Mouse (Mus musculus) stomach, embryonic 16.5 days (tissue): ENCODE measurements around the gene Ano6. TPM values are rescaled to one million over a fixed set of nuclear protein-coding genes. Genes with fewer than 3 reads are reported as not detected.

Experiments
- ATAC-seq: fragments of 200-750 bp; cut with Nextera tagmentation; 2 replicates; pipeline ENCODE4 v1.8.0; 2017; ENCODE audit warnings: moderate number of reproducible peaks, moderate TSS enrichment; ENCODE audit not compliant: insufficient read depth, low FRiP score
- H3K27ac ChIP-seq: fragments of 300-500 bp; sonication (generic); 2 replicates; pipeline ENCODE4 v1.5.1; 2014; ENCODE audit warnings: low read length
- H3K27me3 ChIP-seq: fragments of 300-500 bp; sonication (generic); 2 replicates; pipeline ENCODE4 v1.6.1; 2014; ENCODE audit warnings: low read length, control low read depth, mixed read lengths; ENCODE audit not compliant: control insufficient read depth, insufficient read depth
- H3K36me3 ChIP-seq: fragments of 300-500 bp; sonication (generic); 2 replicates; pipeline ENCODE4 v1.6.1; 2014; ENCODE audit warnings: low read length; ENCODE audit not compliant: control insufficient read depth, insufficient read depth
- H3K4me1 ChIP-seq: fragments of 300-500 bp; sonication (generic); 2 replicates; pipeline ENCODE4 v1.6.1; 2014; ENCODE audit warnings: low read length, control low read depth, mixed read lengths; ENCODE audit not compliant: control insufficient read depth, insufficient read depth
- H3K4me2 ChIP-seq: fragments of 300-500 bp; sonication (generic); 2 replicates; pipeline ENCODE4 v1.6.1; 2014; ENCODE audit warnings: low read depth, low read length, mixed read lengths
- H3K4me3 ChIP-seq: fragments of 300-500 bp; sonication (generic); replicated peaks from 2 replicates; pipeline ENCODE4 v1.5.1; 2014; ENCODE audit warnings: mild to moderate bottlenecking, low read length
- H3K9ac ChIP-seq: fragments of 300-500 bp; sonication (generic); 2 replicates; pipeline ENCODE4 v1.6.1; 2014; ENCODE audit warnings: low read length
- H3K9me3 ChIP-seq: fragments of 300-500 bp; sonication (generic); replicated peaks from 2 replicates; pipeline ENCODE4 v1.6.1; 2016; ENCODE audit warnings: low read length, control low read depth; ENCODE audit not compliant: control insufficient read depth
- WGBS: fragments of 180-500 bp; shearing (Covaris S2); extraction: QIAGEN DNeasy Blood & Tissue Kit; methylation state at CpG from one replicate; pipeline ENCODE4 v1.1.7; 2014; 5-methylcytosine and 5-hydroxymethylcytosine counted together
- polyA plus RNA-seq: library from polyadenylated mRNA; unstranded; fragments of >200 nt; fragmentation: Nextera tagmentation; extraction: Ambion mirVana; gene quantifications from 2 replicates; pipeline ENCODE4 v1.2.1, GENCODE M21; 2015

Ano6 gene
- polyA plus RNA-seq, 1 experiment from 2014 or later = 41.8 TPM

DNA sequence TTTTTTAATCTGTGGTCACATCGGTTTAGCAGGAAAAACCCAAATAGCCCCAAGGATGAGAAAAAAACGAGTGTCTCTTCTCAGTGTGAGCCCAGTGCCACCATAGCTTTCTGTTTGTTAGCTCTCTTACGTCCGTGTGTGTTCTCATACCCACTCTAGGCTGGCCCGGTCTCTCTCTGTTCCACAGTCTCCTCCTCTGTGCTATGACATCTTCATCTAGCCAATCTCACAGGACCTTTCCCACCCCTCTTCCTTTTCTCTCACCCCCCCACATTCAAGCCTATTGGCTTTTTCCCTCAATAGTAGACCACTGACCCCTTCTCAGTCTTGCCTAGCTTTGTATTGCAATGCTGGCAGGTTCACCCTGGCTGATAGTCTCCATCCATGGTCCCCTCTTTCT lies 179.5 kb downstream of the Ano6 start:
- Histone ChIP-seq H3K4me1 (no peaks in the 10 kb centered on the region), H3K4me2 (no peak overlapping the region), H3K36me3 (peaks cover 6% of the 10 kb centered on the region), H3K9me3 (no peaks in the 10 kb centered on the region), H3K9ac (no peak overlapping the region), H3K27ac (no peak overlapping the region), H3K4me3 (no peak overlapping the region), H3K27me3 (no peaks in the 10 kb centered on the region)
- no peak for ATAC-seq
- WGBS = 85% methylated on average over 5 of the region's 5 CpGs

DNA sequence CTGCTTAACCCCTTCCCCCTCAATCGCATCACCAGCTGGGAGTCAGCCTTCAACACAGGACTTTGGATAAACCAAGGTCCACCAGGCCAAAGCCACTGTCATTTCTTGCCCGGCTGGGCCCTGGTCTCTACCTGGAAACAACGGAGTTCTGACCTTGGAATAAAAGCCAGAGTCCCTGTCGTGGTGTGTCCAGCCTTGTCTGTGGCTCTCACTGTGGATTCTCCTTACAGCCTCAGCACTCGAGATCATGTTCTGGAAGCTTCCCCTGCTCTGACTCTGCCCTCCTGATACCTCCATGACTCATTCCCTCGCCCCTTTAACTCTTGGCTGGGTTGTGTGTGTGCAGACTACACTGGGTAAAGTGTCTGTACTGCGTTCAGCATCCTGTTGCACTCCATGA lies 180.0 kb downstream of the Ano6 start:
- no peak overlapping the region for H3K4me2 ChIP-seq
- no peaks in the 10 kb centered on the region for H3K4me1 ChIP-seq
- no peaks in the 10 kb centered on the region for H3K27me3 ChIP-seq
- 92% methylated on average over 7 of the region's 7 CpGs for WGBS
- no peaks in the 10 kb centered on the region for H3K9me3 ChIP-seq
- no peak overlapping the region for H3K4me3 ChIP-seq
- H3K27ac ChIP-seq = no peak overlapping the region
- no peak for ATAC-seq
- no peak overlapping the region for H3K9ac ChIP-seq
- peaks cover 6% of the 10 kb centered on the region for H3K36me3 ChIP-seq

DNA sequence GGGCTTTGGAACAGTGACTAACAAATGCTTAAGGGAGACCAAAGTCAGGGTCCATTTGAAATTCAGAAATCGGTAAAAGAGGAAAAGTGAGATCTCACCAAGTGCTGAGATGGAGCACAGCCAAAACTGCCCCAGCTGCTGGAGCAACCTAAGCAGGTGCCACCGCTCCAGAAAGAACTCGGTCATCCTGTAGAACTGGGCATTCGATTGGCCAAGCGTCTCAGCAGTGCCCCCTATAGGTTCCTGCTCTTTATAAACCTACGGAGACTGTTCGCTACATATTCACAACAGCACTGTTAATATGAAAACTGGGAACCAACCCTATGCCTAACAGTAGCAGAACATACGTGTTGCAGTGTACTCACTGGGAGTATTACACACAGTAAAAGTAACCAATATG lies 180.7 kb downstream of the Ano6 start:
- Histone ChIP-seq H3K36me3 (peaks cover 6% of the 10 kb centered on the region), H3K4me3 (no peak overlapping the region), H3K27me3 (no peaks in the 10 kb centered on the region), H3K27ac (no peak overlapping the region), H3K9me3 (no peaks in the 10 kb centered on the region), H3K4me1 (no peaks in the 10 kb centered on the region), H3K9ac (no peak overlapping the region), H3K4me2 (no peak overlapping the region)
- ATAC-seq = no peak
- WGBS = 93% methylated on average over 8 of the region's 8 CpGs

DNA sequence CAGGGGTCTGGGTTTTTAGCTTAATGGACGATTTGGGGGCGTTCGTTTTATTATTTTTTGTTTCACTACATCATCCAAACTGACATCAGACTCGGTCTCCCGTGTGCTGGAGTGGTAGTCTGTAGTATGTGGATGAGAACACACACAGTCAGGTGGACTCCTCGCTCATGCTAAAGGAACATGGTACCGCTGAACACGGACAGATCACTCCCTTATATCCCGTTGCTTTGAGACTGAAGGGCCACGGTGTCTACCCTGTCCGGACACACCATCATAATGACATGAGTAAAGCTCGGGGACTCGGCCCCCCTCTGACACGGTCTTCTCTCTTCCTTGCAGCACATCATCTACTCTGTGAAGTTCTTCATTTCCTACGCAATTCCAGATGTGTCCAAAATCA lies 181.5 kb downstream of the Ano6 start:
- Histone ChIP-seq H3K27me3 (no peaks in the 10 kb centered on the region), H3K4me3 (no peak overlapping the region), H3K4me1 (no peaks in the 10 kb centered on the region), H3K27ac (no peak overlapping the region), H3K9me3 (no peaks in the 10 kb centered on the region), H3K9ac (no peak overlapping the region), H3K4me2 (no peak overlapping the region), H3K36me3 (peaks cover 6% of the 10 kb centered on the region)
- ATAC-seq = no peak
- WGBS = 93% methylated on average over 15 of the region's 15 CpGs

DNA sequence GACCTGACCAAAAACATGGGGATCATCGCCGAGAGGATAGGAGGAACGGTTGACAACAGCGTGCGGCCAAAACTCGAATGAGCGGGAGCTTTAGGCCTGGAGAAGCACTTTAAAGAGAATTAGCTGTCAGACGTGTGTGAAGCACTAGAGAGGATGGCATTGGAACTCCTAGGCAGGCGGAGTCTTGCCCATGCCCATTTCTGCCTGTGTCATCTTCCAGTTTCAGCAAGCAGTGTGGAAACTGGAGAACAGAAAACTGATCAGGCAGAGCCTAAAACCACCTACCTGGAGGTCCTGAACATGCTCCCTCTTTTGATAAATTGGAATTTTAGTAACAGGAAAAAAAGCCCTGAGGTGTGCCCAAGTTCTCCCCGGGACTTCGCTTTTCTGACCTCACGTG lies 182.0 kb downstream of the Ano6 start:
- Histone ChIP-seq H3K4me3 (no peak overlapping the region), H3K9me3 (no peaks in the 10 kb centered on the region), H3K9ac (no peak overlapping the region), H3K27ac (no peak overlapping the region), H3K4me2 (no peak overlapping the region), H3K4me1 (no peaks in the 10 kb centered on the region), H3K27me3 (no peaks in the 10 kb centered on the region), H3K36me3 (peaks cover 6% of the 10 kb centered on the region)
- no peak for ATAC-seq
- WGBS = 96% methylated on average over 12 of the region's 12 CpGs

DNA sequence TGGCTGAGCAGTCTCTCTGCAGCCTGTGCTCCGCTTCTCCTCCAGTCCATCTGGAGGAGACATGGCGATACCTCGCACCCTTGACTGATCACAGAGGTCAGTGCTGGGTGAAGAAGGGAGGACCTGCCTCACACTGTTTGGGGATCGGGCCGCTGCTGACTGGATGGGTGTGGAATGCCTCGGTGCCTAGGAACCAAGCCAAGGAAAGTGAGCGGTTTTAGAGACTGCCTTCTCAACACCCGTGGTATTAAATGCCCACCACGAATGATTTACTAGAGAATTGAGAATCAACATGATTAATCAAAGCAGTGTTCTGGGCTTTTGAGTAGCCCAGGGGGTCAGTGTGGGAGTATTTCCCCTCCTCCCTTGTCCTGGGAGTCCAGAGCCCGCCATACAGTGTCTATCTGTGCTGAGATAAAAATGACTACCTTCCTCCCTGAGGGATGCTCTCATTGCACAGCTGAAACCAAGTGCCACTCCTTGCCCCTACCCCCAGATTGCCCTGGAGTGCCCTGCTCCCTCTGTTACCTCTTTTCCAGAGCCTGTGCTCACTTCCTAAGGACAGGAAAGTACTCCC lies 183.5 kb downstream of the Ano6 start:
- Histone ChIP-seq H3K9me3 (no peaks in the 10 kb centered on the region), H3K27ac (no peak overlapping the region), H3K9ac (no peak overlapping the region), H3K4me1 (no peaks in the 10 kb centered on the region), H3K4me2 (no peak overlapping the region), H3K36me3 (peaks cover 6% of the 10 kb centered on the region; the same call in 1 of the 2 replicates), H3K4me3 (no peak overlapping the region), H3K27me3 (no peaks in the 10 kb centered on the region)
- WGBS = 64% methylated on average over 10 of the region's 10 CpGs
- ATAC-seq = peak; percentile 38; the same call in 1 of the 2 replicates

DNA sequence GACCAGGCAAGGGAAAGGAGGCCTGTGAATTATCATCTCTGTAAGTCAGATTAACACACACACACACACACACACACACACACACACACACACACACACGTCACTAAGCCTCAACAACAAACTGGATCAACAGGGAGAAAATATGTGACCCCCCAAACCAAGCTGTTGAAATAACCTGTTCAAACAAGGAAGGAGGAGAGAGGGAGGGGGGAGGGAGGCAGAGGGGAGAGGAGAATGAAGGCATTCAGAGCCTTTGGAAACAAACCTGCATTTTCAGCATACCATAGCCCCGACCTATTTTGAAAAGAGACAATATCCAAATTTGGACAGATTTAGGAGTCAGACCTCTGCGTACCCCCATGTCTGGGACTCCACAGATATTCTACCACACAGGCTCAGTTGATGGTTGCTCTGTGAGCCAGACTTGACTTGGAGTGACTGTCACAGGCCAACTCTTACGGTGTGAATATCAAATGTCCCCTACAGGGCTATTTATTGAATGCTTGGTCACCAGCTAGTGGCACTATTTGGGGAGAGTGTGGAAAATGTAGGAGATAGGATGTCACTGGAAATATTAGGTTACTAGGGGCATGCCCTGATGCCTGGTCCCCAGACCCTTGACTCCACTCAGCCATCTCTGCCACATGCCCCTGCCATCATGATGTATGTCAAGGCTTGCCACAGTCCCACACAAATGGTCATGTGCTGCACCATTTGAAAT lies 185.7 kb downstream of the Ano6 start:
- Histone ChIP-seq H3K9ac (no peak overlapping the region), H3K36me3 (peaks cover 6% of the 10 kb centered on the region; the same call in 1 of the 2 replicates), H3K9me3 (no peaks in the 10 kb centered on the region), H3K4me3 (no peak overlapping the region), H3K4me2 (no peak overlapping the region), H3K27me3 (no peaks in the 10 kb centered on the region), H3K4me1 (no peaks in the 10 kb centered on the region), H3K27ac (no peak overlapping the region)
- 42% methylated on average over 4 of the region's 4 CpGs for WGBS
- ATAC-seq = no peak

DNA sequence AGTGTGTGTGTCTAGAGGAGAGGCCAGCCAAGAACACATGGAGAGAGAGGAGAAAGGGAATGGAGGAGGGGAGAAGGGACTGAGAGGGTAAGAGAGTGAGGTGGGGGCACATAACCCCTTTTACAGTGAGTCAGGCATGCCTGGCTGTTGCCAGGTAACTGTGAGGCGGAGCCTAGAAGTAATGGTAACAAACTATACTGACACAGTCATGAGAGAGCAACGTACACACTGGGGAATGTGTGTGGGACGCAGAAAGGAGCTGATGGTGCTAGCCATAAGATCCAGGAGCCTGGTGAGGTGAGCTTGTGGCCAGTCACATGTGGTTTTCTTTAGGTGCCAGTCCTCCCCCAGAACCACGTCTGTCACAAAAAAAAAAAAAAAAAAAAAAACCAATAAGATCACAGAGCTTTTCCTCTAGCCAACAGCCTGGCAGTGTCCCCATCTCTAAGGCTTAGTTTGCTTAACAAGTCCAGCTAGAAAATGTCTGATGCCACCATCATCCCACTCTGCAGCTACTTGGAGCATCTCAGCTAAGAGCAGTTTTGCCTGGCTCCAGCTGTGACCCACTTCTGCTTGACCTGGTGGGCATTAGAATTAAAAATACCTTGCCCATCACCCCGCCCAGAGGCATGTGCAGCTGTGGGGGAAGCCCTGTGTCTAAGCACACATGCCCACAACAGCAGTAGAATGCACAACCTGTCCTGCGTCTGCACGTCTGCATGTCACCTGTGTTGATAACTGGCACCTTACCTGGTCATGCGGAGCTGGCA lies 186.7 kb downstream of the Ano6 start:
- Histone ChIP-seq H3K4me1 (no peaks in the 10 kb centered on the region), H3K9me3 (no peaks in the 10 kb centered on the region), H3K36me3 (peaks cover 6% of the 10 kb centered on the region; the same call in 1 of the 2 replicates), H3K27ac (no peak overlapping the region), H3K4me3 (no peak overlapping the region), H3K9ac (no peak overlapping the region), H3K4me2 (no peak overlapping the region), H3K27me3 (no peaks in the 10 kb centered on the region)
- 73% methylated on average over 8 of the region's 8 CpGs for WGBS
- no peak for ATAC-seq

DNA sequence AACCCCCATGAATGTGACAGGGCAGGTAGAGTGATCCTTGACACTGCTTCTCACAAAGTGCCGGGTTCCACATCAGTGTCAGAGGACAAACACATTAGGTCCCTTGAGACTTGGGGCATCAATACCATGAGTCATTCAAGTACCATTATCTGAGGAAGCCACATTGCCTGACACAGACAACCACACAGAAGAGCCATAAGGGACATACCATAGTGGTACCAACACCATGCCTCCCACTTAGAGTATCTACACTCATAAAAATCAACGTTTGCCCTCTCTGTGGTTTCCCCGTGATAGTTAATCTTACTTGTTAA lies 187.3 kb downstream of the Ano6 start:
- ATAC-seq = no peak

More for the DNA sequence above, 187.3 kb downstream of the Ano6 start:
- Histone ChIP-seq H3K27ac (no peak overlapping the region), H3K27me3 (no peaks in the 10 kb centered on the region), H3K4me3 (no peak overlapping the region), H3K36me3 (peaks cover 3% of the 10 kb centered on the region; the same call in 1 of the 2 replicates), H3K4me1 (no peaks in the 10 kb centered on the region), H3K9me3 (no peaks in the 10 kb centered on the region), H3K9ac (no peak overlapping the region), H3K4me2 (no peak overlapping the region)
- 81% methylated on average over 3 of the region's 3 CpGs for WGBS
